Mouse (Mus musculus) bone marrow macrophage, adult 2 months (primary cell): ENCODE data around the gene Hdac7. TPM values are rescaled to one million over a fixed set of nuclear protein-coding genes. Genes with fewer than 3 reads are reported as not detected.

Source experiments
- H3K27ac ChIP-seq: 2 replicates; pipeline ENCODE4 v1.5.1; 2012; ENCODE audit warnings: low read depth, low read length; ENCODE audit not compliant: insufficient read depth
- H3K4me1 ChIP-seq: 2 replicates; pipeline ENCODE4 v1.6.1; 2012; ENCODE audit warnings: low read length; ENCODE audit not compliant: control insufficient read depth, insufficient read depth
- H3K4me3 ChIP-seq: 2 replicates; pipeline ENCODE4 v1.5.1; 2012; ENCODE audit warnings: mild to moderate bottlenecking, low read length, moderate library complexity; ENCODE audit not compliant: insufficient read depth
- CTCF ChIP-seq: IDR thresholded peaks from 2 replicates; pipeline ENCODE4 v1.5.1; 2012; ENCODE audit warnings: low read depth, mild to moderate bottlenecking, low read length, moderate library complexity
- POLR2A ChIP-seq: IDR thresholded peaks from 2 replicates; pipeline ENCODE4 v1.6.1; 2012; ENCODE audit warnings: mild to moderate bottlenecking, low read depth, low read length, borderline replicate concordance
- polyA plus RNA-seq: library from polyadenylated mRNA; stranded (reverse); fragments of >200 nt; gene quantifications from 2 replicates; pipeline ENCODE4 v1.2.4, GENCODE M21; 2012; ENCODE audit not compliant: missing spikeins, insufficient read depth, insufficient read length

Hdac7 gene
- polyA plus RNA-seq, 1 experiment: 14.8 TPM

DNA sequence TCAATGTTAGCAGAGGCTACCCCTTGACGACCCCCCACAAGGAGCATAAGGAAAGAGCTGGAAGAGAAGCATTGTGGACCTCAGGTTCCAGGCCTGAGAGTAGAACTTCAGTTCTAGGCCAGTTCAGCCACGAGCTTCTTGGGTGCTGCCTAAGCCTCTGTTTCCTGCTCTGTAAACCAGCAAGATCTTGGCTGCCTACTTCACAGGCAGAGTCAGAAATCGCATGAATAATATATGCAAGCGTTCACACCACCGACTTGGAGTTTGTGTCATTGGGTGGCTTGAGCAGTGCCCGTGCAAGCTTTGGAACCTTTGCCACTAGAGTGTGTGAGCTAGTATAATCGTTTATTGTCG lies 7.4 kb downstream of the Hdac7 start:
- Histone ChIP-seq H3K27ac (no peak overlapping the region), H3K4me3 (no peak overlapping the region), H3K4me1 (peaks cover 24% of the 10 kb centered on the region)
- TF ChIP-seq CTCF (no peak), POLR2A (no peak)

DNA sequence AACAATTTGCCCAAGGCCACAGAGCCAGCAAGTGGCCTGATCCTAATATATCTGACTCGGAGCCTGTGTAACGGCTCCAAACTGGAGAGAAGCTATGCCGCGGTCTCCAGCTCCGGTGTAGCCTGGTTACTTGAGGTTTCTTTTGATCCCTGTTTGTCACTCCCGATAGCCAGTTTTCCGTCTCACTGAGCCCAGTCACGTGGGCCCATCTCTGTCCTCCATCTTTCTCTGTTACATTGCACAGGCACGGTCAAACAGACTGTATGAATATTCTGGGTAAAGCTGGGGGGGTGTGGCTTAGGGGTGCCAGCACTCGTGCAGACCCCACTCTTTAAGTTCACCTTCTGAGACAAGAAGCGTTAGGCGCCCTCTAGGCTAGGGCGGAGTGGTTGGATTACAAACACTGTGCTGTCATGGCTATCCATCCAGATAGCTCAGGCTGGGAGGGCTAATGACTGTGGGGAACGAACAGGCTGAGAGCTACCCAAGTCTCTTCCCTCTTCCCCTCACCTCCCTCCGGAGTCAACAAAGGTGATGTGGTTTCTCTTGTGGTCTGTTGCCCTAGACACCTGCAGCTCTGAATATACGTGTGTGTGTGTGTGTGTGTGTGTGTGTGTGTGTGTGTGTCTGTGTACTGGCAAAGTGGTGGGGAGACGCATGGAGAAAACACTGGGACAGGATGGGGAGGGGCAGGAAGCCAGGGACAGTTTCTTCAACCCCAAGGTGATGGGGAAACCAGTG lies 8.0 kb downstream of the Hdac7 start:
- Histone ChIP-seq H3K27ac (no peak overlapping the region), H3K4me1 (peaks cover 23% of the 10 kb centered on the region), H3K4me3 (no peak overlapping the region)
- TF ChIP-seq CTCF (no peak), POLR2A (no peak)

DNA sequence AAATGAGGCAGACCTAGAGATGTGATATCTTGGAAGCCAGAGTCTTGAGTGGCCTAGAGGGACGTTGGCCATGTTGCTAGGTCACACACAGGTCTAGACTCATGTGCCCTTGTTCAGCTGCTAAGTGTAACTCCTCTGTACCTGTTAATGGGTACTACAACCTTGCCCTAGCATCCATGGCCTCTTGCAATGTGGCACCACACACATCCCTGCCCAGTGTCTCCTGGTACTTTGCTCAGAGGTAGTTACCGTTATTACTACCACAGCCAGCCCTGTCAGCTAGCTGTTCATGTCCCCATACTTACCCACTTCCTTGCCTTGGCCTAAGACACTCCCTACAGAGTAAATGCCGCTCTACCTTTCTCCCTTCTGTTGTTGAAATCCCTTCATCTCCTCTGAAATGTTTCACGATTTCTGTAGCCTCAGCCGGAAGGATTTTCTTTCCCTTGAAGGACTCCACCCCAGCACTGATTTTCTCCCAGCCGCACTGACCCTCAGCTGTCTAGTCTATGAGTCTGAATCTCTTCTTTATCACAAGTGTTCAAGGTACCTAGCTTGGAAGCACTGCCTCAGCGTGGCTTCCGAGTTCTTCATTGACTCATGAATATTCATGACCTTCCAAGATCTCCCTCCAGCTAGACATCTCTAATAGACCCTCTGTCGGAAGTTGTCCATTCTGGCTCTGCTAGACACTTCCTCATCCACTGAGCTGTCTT lies 11.4 kb downstream of the Hdac7 start:
- H3K4me1 ChIP-seq: peaks cover 17% of the 10 kb centered on the region
- no peak overlapping the region for H3K27ac ChIP-seq
- no peak overlapping the region for H3K4me3 ChIP-seq
- TF ChIP-seq CTCF (no peak), POLR2A (no peak)

DNA sequence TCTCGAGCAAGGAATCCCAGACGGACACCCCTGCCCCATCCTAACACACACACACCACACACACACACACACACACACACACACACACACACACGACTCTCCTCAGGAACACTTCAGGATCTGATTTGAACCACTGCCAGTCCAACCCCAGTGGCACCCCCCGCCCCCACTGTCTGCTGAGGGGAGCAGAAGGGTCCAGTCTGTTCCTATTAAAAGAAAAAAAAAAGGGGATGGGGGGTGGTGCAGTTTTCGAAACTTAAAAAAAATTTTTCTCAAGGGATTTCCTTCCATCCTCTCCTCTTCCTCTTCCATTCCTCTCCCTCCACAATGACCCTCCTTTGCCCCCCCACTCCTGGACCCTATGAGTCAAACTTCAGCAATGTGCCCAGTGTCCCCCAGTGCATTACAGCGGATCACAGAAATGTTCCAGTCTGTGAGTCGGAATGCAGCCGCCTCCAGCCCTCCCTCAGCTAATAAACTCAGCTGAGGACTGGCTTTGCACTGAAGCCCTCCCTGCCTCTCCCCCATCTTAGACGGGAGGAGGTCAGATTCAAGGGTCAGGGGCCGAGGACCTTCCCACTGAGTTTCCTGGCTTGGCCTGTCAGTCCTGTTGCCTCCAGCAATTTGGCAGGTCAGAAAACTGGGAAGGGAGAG lies 12.2 kb downstream of the Hdac7 start:
- H3K4me1 ChIP-seq: peaks cover 14% of the 10 kb centered on the region
- H3K27ac ChIP-seq: no peak overlapping the region
- TF ChIP-seq CTCF: no peak
- no peak for TF ChIP-seq POLR2A
- peak overlapping the region; percentile 57 for H3K4me3 ChIP-seq

DNA sequence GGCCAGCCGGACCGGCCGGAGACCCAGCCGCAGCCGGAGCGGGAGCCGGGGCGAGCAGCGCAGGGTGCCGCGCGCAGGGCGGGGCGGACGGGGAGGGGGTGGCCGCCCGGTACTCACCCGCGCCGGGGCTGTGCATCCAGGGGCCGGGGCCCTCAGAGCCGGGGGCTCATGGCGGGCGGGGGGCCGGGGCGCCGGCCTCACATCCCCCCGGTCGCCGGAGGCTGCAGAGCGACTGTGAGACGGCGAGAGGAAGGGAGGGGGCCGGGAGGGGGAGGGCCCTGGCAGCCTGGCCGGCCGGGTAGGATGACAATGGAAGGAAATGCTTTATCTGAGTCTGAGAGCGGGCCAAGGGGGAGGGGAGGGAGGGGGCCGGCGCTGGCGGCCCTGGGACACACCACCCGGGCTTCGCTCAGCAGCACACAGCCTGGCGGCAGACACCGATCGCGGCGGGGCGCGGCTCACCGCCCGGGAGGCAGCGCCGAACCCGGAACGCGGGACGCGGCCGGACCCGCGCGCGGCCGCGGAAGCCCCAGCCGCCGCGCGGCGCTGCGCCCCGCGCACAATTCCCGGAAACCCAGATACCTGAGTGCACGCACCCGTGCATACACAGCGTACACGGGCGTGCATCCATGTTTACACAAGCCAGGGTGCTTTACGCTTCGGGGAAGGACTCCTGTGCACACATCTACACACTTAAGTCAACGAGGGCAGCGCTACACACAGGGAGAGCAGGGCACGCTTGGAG lies 12.9 kb downstream of the Hdac7 start:
- TF ChIP-seq POLR2A (no peak), CTCF (no peak)
- Histone ChIP-seq H3K4me1 (peaks cover 14% of the 10 kb centered on the region), H3K4me3 (peak overlapping the region; percentile 57), H3K27ac (no peak overlapping the region)

DNA sequence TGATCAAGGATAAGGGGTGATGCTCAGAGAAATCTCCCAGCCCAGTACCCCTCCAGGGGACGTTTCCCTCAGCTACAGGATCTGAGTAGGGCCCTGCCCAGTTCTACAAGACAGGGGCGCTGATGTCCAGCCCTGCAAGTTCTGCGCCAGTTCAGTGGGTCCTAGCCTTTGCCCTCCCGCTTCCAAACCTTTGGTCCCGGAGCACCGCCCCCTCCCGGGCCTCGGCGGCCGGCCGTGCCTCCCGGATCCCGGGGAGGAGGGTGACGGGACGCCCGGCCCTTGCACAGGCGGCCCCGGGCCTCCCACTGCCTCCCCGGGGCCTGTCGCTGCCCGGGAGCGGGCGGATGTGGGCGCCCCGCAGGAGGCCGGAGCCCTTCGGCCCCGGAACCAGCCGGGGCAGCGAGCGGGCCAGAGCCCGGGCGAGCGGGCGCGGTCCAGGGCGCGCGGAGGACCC lies 13.5 kb downstream of the Hdac7 start:
- H3K4me3 ChIP-seq: peak overlapping the region; percentile 57
- TF ChIP-seq CTCF (no peak), POLR2A (no peak)
- no peak overlapping the region for H3K27ac ChIP-seq
- peaks cover 14% of the 10 kb centered on the region for H3K4me1 ChIP-seq

DNA sequence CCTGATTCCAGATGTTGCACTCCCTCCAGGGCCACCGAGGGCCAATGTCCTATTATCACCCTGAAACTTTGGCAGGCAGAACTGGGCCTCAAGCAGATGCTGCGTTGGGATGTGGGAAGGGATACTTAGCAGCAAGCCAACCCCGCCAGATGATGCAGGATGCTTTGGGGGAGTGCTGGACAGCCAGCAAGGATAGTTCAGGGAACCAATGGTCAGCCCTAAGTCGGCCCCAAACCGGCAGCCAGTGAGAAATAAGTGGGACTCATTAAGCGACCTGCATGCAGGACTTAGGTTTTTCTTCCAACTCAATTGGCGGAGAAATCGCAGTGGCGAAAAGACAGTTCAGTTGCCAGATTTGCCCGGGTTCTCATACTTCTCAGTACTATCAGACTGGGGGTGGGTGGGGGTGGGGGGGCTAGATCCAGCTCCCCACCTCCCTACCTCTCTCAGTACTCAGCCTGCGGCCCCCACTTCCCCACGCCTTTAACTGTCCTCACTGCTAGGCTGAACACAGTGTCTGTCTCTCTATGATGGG lies 14.0 kb downstream of the Hdac7 start:
- no peak overlapping the region for H3K4me3 ChIP-seq
- TF ChIP-seq CTCF: no peak
- no peak for TF ChIP-seq POLR2A
- H3K27ac ChIP-seq: no peak overlapping the region
- H3K4me1 ChIP-seq: peaks cover 17% of the 10 kb centered on the region

GRCm38 (mm10) chr15:97829432-97829831 lies 14.9 kb downstream of the Hdac7 start:
- no peak for TF ChIP-seq POLR2A
- no peak for TF ChIP-seq CTCF
- no peak overlapping the region for H3K27ac ChIP-seq
- no peak overlapping the region for H3K4me3 ChIP-seq
- peaks cover 22% of the 10 kb centered on the region for H3K4me1 ChIP-seq

DNA sequence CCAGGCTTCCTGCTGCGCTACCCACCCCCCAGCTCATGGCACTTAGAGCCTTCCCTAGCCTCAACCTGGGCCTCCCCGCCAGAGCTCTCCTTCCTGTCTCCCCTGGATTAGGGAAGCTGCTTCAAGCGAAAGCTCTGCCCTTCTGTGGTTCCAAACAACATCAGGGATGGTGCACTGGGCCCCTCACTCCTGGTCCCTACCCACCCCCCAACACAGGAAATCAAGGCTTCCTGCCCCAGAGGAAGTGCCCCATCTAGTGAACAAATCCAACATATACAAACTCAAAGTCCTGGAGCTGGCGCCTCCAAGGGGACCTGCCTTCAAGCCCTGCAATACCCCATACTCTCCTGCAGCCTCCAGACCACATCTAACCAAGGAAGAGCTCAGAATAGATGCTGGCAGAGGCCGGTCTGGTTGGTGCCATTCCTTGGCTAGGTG lies 15.4 kb downstream of the Hdac7 start:
- Histone ChIP-seq H3K4me1 (peaks cover 27% of the 10 kb centered on the region), H3K27ac (no peak overlapping the region), H3K4me3 (no peak overlapping the region)
- TF ChIP-seq POLR2A (no peak), CTCF (no peak)
